Mouse (Mus musculus) cerebral cortex, adult 2 months (tissue): ENCODE measurements around the gene A030005L19Rik.

Source experiments
- WGBS: fragments of 180-500 bp; shearing (Covaris S2); methylation state at CpG from one replicate; pipeline ENCODE4 v1.1.7; 2018; 5-methylcytosine and 5-hydroxymethylcytosine counted together

Gene A030005L19Rik

DNA sequence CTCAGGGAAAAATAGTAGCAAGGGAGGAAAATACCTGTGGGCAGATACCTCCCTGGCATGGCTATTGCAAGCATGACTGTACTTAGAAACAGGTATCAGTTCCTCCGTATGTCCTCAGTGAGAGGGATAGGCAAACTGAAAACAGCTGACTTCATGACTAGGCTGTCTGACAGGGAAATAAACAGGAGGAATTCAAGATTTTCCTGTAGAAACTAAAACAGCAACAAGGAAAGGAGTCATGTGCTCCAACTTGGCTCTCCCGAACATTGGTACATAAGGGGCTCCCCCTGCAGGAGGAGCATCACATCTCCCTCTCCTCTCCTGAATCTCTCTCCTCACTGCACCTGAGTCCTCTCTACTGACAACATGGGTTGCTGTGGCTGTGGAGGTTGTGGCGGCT, at the start of gene A030005L19Rik:
Gene A030005L19Rik (plus strand): TSS at position 301 of the 400 bp plus-strand sequence.
- 72% methylated on average over 3 of the region's 3 CpGs for WGBS

DNA sequence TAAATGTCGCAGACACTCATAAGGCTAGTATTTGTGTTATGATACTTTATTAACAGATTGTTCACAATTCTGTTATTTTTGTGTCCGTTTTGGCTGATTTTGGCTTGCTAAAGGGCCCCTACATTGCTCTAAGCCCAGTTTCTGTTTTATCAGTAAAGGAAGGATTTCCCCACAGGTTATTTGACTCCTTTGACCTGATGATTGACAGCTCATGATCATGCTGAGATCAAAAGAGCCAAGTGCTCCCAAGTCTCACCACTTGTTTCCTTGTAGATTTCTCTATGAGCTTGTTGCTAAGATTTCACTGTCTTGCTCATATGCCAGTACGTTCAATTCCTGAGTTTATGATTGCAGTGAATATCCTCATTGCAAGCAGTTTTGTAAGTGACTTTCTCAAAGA, 42.9 kb upstream of the A030005L19Rik start:
- WGBS, result 73% methylated on average over 3 of the region's 3 CpGs

- 51% methylated on average over 2 of the region's 2 CpGs for WGBS
Observed at GRCm38 (mm10) chr1:82879172-82879571, 34.0 kb upstream of the A030005L19Rik start.

GRCm38 (mm10) chr1:82880196-82880595, 32.9 kb upstream of the A030005L19Rik start:
- 51% methylated on average over 8 of the region's 8 CpGs for WGBS

- WGBS, result 80% methylated on average over 7 of the region's 7 CpGs
Observed at GRCm38 (mm10) chr1:82893269-82893668, 19.9 kb upstream of the A030005L19Rik start.

DNA sequence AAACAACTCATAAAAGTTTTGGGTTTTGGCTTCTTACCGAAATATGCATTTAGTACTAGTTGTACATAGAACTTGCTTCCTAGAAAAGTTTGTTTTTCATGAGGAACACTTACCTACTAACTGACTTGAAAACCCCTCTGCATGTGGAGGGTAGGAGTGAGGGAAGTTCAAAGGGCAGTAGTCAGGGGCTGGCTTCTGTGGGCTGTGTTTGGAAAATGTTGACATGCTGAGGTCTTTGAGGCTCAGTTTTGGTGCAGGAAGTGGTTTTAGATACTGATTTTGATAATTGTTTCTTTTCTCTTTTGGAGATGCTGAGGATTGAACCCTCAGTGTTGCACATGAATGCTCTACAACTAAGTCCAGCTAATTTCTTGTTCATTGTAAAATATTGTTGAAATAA, 12.6 kb upstream of the A030005L19Rik start:
- WGBS, result 65% methylated on average over 1 of the region's 1 CpGs

- WGBS, result 94% methylated on average over 3 of the region's 3 CpGs
Observed at GRCm38 (mm10) chr1:82901201-82901600, 11.9 kb upstream of the A030005L19Rik start.

GRCm38 (mm10) chr1:82905886-82906285, 7.2 kb upstream of the A030005L19Rik start:
- 51% methylated on average over 3 of the region's 3 CpGs for WGBS

DNA sequence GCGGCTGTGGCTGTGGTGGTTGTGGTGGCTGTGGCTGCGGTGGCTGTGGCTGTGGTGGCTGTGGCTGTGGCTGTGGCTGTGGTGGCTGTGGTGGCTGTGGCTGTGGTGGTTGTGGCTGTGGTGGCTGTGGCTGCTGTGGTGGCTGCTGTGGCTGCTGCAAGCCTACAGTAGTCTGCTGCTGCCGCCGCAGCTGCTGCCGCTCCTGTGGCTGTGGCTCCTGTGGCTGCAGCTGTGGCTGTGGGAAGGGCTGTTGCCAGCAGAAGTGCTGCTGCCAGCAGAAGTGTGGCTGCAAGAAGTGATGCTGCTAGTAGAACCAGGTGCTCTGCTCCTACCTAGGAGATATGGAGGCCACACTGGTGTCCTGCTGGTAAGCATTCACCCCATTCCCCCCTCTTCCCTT, 309 bp downstream of the A030005L19Rik start:
- 98% methylated on average over 5 of the region's 5 CpGs for WGBS

DNA sequence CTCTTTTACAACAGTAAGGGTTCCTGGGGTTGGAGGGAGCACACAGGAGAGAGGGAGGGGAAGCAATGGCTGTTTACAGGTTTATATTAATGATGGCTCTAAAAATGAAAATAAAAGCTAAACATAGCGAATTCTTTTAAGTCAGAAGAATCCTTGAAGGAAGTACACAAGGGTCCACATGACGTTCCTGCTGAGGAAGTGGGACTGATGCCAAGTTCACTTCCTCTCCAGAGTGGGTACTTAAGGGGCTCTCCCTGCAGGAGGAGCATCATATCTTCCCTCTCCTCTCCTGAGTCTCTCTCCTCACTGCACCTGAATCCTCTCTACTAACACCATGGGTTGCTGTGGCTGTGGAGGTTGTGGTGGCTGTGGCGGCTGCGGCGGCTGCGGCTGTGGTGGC, 11.5 kb downstream of the A030005L19Rik start, which contains the start of gene A030014E15Rik:
Gene A030014E15Rik (plus strand): TSS at position 268 of the 400 bp plus-strand sequence.
- 87% methylated on average over 6 of the region's 6 CpGs for WGBS

GRCm38 (mm10) chr1:82930558-82930957, 17.4 kb downstream of the A030005L19Rik start:
- 91% methylated on average over 2 of the region's 3 CpGs for WGBS

GRCm38 (mm10) chr1:82931326-82931725, 18.2 kb downstream of the A030005L19Rik start, which contains the start of gene Gm6217:
Gm6217 (minus strand) TSS chr1:82931399.
- WGBS, result no CpG with 5 or more reads among the region's 6 CpGs

GRCm38 (mm10) chr1:82938666-82939065, 25.5 kb downstream of the A030005L19Rik start:
- WGBS, result 97% methylated on average over 5 of the region's 5 CpGs

DNA sequence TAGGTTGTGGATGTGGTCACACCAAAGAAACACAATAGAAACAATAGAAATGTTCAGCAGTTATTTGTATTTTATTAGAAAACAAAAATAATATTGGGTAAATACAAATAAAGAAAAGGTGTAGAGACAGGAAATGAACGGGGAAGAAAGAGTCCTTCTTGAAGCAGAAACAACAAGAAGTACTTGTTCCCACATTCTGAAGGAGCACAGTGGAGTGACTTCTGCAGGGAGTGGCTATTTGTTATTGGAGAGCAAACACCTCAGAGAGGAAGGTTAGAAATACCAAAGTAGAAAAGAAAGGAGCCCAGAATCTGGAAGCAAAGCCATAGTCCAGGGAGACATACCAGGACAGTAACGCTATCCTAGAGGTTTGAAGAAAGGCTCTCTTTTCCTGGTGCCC, 29.4 kb downstream of the A030005L19Rik start:
- 84% methylated on average over 2 of the region's 2 CpGs for WGBS

GRCm38 (mm10) chr1:82943295-82943694, 30.2 kb downstream of the A030005L19Rik start, which contains the start of gene A030003K21Rik:
A030003K21Rik (minus strand) TSS chr1:82943388.
- WGBS, result no CpG with 5 or more reads among the region's 6 CpGs

- WGBS, result 95% methylated on average over 2 of the region's 2 CpGs
Observed at GRCm38 (mm10) chr1:82946029-82946428, 32.9 kb downstream of the A030005L19Rik start.

DNA sequence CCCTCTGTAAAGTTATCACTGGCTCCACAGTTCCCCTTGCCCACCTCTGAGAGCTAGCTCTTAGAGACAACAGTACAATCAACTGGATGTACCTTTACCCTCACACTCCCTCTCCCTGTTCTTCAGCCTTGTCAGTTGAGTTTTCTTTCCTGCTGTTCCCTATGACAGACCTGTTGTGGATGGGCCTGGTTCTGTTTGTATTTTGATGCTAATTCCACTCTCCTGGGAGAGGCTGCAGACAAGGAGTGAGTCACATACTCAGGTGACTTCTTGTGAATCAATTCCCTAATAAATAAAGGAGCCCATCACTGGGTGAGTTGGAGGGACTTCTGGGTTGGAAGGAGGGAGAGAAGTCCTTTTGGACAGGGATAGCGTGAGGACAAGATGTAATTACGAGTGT, 35.5 kb downstream of the A030005L19Rik start:
- WGBS, result 90% methylated on average over 2 of the region's 2 CpGs

DNA sequence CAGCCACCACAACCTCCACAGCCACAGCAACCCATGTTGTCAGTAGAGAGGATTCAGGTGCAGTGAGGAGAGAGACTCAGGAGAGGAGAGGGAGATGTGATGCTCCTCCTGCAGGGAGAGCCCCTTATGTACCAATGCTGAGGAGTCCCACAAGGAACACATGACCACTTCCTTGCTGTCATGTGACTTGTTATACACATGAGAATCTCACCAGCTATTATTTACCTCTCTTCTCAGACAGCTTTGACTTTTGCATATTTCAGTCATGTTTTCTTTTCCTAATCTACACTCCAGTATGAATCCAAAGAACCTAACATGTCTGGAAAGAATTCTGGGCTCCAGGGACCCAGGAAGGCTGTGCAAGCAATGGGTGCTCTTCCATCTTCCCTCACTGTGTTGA, 42.8 kb downstream of the A030005L19Rik start, which contains the start of gene Gm7544:
Gene Gm7544 (minus strand): TSS at position 101 of the 400 bp plus-strand sequence.

DNA sequence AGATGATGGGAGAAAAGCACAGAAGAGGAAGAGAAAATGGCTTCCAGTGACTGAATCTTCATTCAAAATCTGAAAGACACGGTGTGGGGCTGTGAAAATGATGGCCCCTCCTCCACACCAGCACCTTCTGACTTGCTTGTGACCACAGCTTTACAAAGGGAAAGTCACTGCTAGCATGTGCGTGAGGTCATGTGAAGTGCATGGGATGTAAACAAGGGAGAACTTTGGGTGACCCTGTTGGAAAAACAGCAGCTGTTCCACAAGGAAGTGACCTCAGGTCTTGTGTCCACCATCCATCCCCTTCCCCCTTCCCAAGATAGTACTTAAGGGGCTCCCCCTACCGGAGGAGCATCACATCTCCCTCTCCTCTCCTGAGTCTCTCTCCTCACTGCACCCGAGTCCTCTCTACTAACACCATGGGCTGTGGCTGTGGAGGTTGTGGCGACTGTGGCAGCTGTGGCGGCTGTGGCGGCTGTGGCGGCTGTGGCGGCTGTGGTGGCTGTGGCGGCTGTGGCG, 46.8 kb downstream of the A030005L19Rik start, which contains the start of gene Gm47955:
Gene Gm47955 (plus strand): TSS at position 417 of the 516 bp plus-strand sequence.
- WGBS, result 91% methylated on average over 11 of the region's 11 CpGs
